Mouse (Mus musculus): ENCODE results near the gene Zic1. TPM values are rescaled to one million over a fixed set of nuclear protein-coding genes. Genes with fewer than 3 reads are reported as not detected.
A peak's percentile ranks its signal among the peaks of the same experiment; 100 is the strongest.

Gene Zic1
- polyA plus RNA-seq, 1 experiment from 2014 or later, result 8.0 TPM

DNA sequence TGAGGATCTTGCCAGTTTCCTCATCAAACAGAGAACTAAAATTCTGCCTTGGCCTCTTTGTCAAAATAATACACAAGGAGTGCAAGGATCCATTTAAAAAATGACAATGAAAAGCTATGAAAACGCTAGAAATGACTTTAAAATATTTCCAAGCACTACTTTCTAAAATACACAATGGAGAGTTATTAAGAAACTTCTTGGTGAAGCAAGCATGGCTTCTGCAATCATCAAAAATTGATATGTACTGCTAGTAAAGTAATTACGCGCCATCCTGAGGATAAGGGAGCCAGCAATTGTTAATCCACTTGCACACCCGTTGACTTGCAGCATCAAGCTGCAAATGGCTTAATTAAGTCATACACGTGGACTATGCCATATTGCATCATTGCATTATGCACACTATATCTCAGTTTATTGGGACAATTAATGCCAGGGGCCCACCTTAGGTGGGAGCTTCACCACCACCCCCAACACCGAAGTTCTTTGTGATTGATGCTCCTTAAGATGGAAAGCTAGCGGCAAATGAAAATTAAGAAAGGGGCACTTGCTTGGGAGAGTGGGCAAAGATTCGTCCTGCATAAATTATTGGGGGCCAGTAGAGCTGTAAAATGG is 35.0 kb upstream of the Zic1 start:
- no peak overlapping the region for H3K27ac ChIP-seq (ENCODE audit: low read length)
- H3K4me3 ChIP-seq (replicated peaks; ENCODE audit: low read length), result no peak overlapping the region
- no peaks in the 10 kb centered on the region for H3K4me1 ChIP-seq (replicated peaks; ENCODE audit: control insufficient read depth, insufficient read depth, low read length)
- H3K4me2 ChIP-seq (ENCODE audit: low read length), result no peak overlapping the region
- H3K9ac ChIP-seq (replicated peaks; ENCODE audit: low read depth, low read length), result no peak overlapping the region
- peaks cover 82% of the 10 kb centered on the region for H3K27me3 ChIP-seq (replicated peaks; ENCODE audit: control insufficient read depth, insufficient read depth, low read length)
- H3K36me3 ChIP-seq (ENCODE audit: control insufficient read depth, insufficient read depth), result no peaks in the 10 kb centered on the region
- 15% methylated on average over 8 of the region's 8 CpGs for WGBS
- no peaks in the 10 kb centered on the region for H3K9me3 ChIP-seq (ENCODE audit: control insufficient read depth, low read length)
- ATAC-seq, result no peak

DNA sequence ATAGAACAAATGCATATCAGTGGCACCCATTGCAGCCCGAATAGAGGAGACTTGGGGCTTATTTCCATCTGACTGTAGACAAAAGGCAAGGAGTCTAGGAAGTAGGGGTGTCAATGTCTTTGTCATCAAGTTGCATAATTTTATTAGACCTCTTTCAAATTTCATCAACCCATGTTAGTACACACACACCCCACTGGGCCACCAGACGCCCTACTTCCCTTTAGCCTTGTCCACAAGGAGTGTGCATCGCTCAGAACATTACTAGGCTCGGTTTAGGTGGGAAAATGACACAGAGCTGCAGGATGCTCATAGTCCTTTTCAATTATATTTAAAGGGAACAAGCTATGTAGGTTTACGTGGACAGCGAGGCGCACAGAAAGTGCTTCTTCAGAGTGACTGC is 34.4 kb upstream of the Zic1 start:
- Histone ChIP-seq H3K36me3 (ENCODE audit: control insufficient read depth, insufficient read depth) (no peaks in the 10 kb centered on the region), H3K4me1 (replicated peaks; ENCODE audit: control insufficient read depth, insufficient read depth, low read length) (no peaks in the 10 kb centered on the region), H3K9me3 (ENCODE audit: control insufficient read depth, low read length) (no peaks in the 10 kb centered on the region), H3K27me3 (replicated peaks; ENCODE audit: control insufficient read depth, insufficient read depth, low read length) (peaks cover 80% of the 10 kb centered on the region), H3K4me2 (ENCODE audit: low read length) (no peak overlapping the region), H3K4me3 (replicated peaks; ENCODE audit: low read length) (no peak overlapping the region), H3K9ac (replicated peaks; ENCODE audit: low read depth, low read length) (no peak overlapping the region), H3K27ac (ENCODE audit: low read length) (no peak overlapping the region)
- WGBS, result 28% methylated on average over 7 of the region's 7 CpGs
- no peak for ATAC-seq

DNA sequence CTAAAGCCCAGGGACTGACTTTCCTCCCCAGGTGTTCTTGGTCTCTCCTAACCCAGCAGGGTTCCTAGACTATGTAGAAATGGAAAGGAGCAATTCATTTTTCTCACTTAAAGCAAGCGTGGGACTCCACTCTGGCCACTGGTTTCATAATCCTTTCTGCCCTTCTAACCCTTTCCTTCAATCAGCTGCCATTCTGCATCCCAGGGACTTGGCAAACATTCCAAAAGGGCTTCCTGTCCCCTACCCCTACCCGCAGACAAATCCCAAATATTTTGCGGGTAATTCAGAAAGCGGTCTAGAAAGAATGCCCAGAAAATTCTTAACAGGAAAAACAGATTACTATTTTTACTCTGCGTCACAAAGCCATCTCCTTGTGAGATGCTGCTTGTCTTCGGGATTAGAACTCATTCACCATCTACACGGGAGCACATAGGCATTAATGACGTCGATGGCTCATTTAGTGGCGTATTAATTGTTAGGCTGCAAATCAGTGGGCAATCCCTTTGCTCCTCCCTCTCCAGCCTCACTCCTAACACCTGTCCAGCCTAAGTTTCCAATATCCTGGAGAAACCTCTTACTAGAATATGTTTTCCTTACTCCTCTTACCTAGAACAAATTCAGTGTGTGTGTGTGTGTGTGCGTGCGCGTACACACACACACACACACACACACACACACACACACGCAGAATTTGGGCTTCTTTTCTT is 29.6 kb upstream of the Zic1 start:
- Histone ChIP-seq H3K4me1 (replicated peaks; ENCODE audit: control insufficient read depth, insufficient read depth, low read length) (0 out of 2 replicates have a peak, but pooled peaks cover 3% of the 10 kb centered on the region), H3K4me3 (replicated peaks; ENCODE audit: low read length) (no peak overlapping the region), H3K27me3 (replicated peaks; ENCODE audit: control insufficient read depth, insufficient read depth, low read length) (peaks cover 81% of the 10 kb centered on the region), H3K36me3 (ENCODE audit: control insufficient read depth, insufficient read depth) (no peaks in the 10 kb centered on the region), H3K9ac (replicated peaks; ENCODE audit: low read depth, low read length) (no peak overlapping the region), H3K4me2 (ENCODE audit: low read length) (no peak overlapping the region), H3K9me3 (ENCODE audit: control insufficient read depth, low read length) (no peaks in the 10 kb centered on the region), H3K27ac (ENCODE audit: low read length) (no peak overlapping the region)
- WGBS, result 7% methylated on average over 14 of the region's 14 CpGs
- no peak for ATAC-seq

DNA sequence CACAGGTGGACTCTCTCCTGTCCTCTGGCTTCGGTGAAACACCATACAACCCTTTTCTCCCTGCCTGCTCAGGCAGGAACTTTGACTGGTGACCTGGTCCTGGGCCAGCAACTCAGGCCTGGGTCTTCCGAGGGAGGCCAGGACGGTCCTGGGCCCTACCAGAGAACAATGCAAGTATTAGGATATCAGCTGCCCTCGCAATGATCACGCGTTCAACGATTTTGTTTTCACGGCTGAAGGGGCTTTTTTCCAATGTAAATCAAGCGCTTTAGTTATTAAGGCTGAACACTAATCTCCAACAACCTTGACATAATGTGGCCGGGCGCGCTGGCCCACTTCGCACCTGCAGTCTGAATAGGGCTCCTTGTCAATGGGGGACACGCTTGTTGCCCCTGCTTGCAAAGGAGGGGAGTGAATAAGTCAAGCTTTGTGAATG is 28.6 kb upstream of the Zic1 start:
- Histone ChIP-seq H3K36me3 (ENCODE audit: control insufficient read depth, insufficient read depth) (no peaks in the 10 kb centered on the region), H3K4me2 (ENCODE audit: low read length) (no peak overlapping the region), H3K27ac (ENCODE audit: low read length) (no peak overlapping the region), H3K9ac (replicated peaks; ENCODE audit: low read depth, low read length) (no peak overlapping the region), H3K9me3 (ENCODE audit: control insufficient read depth, low read length) (no peaks in the 10 kb centered on the region), H3K4me3 (replicated peaks; ENCODE audit: low read length) (no peak overlapping the region), H3K4me1 (replicated peaks; ENCODE audit: control insufficient read depth, insufficient read depth, low read length) (0 out of 2 replicates have a peak, but pooled peaks cover 3% of the 10 kb centered on the region), H3K27me3 (replicated peaks; ENCODE audit: control insufficient read depth, insufficient read depth, low read length) (peaks cover 79% of the 10 kb centered on the region)
- ATAC-seq, result no peak
- WGBS, result 1% methylated on average over 14 of the region's 14 CpGs

DNA sequence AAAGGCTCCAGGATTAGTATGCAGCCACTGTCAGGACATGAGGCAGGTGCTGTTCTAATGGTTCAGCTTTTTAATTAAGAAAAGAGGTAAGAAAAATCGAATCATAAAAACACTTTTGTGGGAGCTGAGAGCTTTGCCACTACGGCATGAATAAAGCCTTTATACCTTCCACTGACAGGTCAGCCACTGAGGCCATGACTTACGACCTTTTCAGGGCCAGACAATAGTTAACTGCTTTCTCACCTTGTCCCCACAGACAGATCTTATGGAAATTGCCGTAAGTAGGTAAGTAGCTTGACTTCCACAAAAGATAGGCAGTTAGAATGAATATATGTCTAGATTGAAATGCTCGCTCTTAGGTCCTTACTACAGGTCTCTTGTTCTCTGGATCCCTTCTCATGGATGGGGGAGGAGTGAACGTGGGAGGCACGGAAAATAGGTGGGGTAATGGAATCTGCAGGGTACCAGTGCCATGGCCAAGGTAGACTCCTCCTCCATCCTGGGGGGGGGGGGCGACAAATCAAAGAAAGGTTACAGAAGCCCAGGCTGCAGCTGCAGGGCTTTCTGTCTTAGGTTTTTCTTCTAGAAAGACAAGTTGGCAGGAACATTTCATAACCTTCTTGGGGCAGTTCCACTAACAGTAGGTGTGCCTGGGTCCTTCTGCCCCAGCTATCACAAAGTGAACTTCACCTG is 27.9 kb upstream of the Zic1 start:
- no peak overlapping the region for H3K9ac ChIP-seq (replicated peaks; ENCODE audit: low read depth, low read length)
- no peak overlapping the region for H3K27ac ChIP-seq (ENCODE audit: low read length)
- no peak overlapping the region for H3K4me2 ChIP-seq (ENCODE audit: low read length)
- no peaks in the 10 kb centered on the region for H3K36me3 ChIP-seq (ENCODE audit: control insufficient read depth, insufficient read depth)
- H3K27me3 ChIP-seq (replicated peaks; ENCODE audit: control insufficient read depth, insufficient read depth, low read length), result peaks cover 78% of the 10 kb centered on the region
- ATAC-seq, result peak; percentile 38
- 0 out of 2 replicates have a peak, but pooled peaks cover 3% of the 10 kb centered on the region for H3K4me1 ChIP-seq (replicated peaks; ENCODE audit: control insufficient read depth, insufficient read depth, low read length)
- WGBS, result 4% methylated on average over 8 of the region's 8 CpGs
- H3K9me3 ChIP-seq (ENCODE audit: control insufficient read depth, low read length), result no peaks in the 10 kb centered on the region
- no peak overlapping the region for H3K4me3 ChIP-seq (replicated peaks; ENCODE audit: low read length)

DNA sequence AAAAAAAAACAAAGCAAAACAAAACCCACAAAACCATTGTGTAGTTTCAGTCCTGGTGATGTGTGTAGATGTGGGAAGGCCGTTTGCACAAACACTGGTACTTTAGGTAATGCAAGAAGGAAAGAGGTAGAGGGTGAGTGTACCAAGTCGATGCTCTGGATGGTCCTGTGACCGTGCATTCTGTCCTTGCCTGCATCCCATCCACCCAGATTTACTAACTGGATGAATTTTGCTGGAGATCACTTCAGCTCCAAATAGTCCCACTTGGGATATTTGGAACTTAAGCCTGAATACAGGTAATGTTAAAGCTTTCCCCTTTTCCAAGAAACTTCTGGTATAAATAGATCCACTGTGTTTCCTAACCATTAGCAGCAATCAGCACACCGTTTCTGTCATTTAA is 22.6 kb upstream of the Zic1 start:
- H3K4me1 ChIP-seq (replicated peaks; ENCODE audit: control insufficient read depth, insufficient read depth, low read length), result peaks cover 4% of the 10 kb centered on the region; the same call in 1 of the 2 replicates
- no peaks in the 10 kb centered on the region for H3K9me3 ChIP-seq (ENCODE audit: control insufficient read depth, low read length)
- no peak for ATAC-seq
- H3K36me3 ChIP-seq (ENCODE audit: control insufficient read depth, insufficient read depth), result no peaks in the 10 kb centered on the region
- H3K9ac ChIP-seq (replicated peaks; ENCODE audit: low read depth, low read length), result no peak overlapping the region
- no peak overlapping the region for H3K4me3 ChIP-seq (replicated peaks; ENCODE audit: low read length)
- H3K27me3 ChIP-seq (replicated peaks; ENCODE audit: control insufficient read depth, insufficient read depth, low read length), result peaks cover 74% of the 10 kb centered on the region
- H3K4me2 ChIP-seq (ENCODE audit: low read length), result no peak overlapping the region
- no peak overlapping the region for H3K27ac ChIP-seq (ENCODE audit: low read length)
- 14% methylated on average over 4 of the region's 4 CpGs for WGBS

DNA sequence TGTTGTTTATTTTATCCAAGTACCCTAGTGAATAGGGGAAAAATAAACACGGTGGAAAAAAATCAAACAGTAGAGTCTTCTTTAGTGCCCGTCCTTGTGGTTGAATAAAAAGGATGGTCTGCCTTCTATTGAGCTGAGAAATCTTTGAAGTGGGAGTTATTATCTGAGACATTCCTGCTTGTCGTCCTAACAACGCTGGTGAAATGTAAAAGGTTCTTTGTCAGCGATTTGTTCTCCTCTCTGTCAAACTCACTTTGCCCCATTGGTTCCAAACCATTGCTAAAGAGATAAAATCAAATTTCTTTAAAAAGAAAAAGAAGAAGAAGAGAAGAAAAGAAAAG is 22.1 kb upstream of the Zic1 start:
- Histone ChIP-seq H3K4me3 (replicated peaks; ENCODE audit: low read length) (no peak overlapping the region), H3K9ac (replicated peaks; ENCODE audit: low read depth, low read length) (no peak overlapping the region), H3K4me1 (replicated peaks; ENCODE audit: control insufficient read depth, insufficient read depth, low read length) (peaks cover 4% of the 10 kb centered on the region; the same call in 1 of the 2 replicates), H3K27ac (ENCODE audit: low read length) (no peak overlapping the region), H3K36me3 (ENCODE audit: control insufficient read depth, insufficient read depth) (no peaks in the 10 kb centered on the region), H3K4me2 (ENCODE audit: low read length) (no peak overlapping the region; the same call in 1 of the 2 replicates), H3K9me3 (ENCODE audit: control insufficient read depth, low read length) (no peaks in the 10 kb centered on the region), H3K27me3 (replicated peaks; ENCODE audit: control insufficient read depth, insufficient read depth, low read length) (peaks cover 75% of the 10 kb centered on the region)
- 5% methylated on average over 5 of the region's 5 CpGs for WGBS
- no peak for ATAC-seq

DNA sequence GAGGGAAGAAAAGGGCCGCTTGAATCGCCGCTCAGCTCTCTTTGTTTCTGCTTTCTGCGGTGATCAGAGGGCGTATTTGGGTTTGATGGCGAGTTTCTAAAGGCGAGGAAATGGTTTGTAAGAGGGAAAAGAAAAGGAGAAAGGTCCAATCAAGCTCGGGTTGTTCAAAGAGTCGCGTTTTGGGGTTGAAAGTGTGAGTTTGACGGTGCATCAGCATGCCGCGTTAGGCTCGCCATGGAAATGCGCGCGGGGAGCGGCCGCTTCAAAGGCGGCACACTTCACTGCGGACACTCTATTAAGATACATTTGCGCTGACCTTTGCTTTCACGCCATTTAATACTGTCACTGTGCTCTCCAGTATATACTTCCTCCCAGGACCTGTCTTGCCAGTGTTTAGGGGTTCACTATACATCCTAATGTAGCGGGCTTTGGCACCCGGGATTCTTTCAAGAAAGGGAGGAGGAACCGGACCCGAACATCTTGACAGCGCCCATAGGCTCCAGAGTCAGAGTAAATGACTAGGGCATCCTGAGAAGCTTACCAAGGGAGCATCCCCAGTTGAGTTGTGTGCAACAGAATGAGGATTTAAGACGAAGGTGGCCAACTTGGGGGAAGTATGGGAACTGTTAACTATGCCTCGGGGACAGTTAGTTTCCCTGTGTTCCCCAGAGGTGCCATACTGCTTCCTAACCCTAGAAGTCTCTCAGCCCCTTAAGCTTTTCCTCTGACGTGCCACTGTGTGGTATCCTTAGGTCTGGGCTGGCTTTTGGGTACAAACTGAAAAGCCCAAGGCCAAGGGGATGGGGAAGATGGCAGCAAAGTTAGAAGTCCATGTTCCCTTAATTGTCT is 21.5 kb upstream of the Zic1 start:
- ATAC-seq, result no peak
- no peaks in the 10 kb centered on the region for H3K9me3 ChIP-seq (ENCODE audit: control insufficient read depth, low read length)
- 3% methylated on average over 31 of the region's 31 CpGs for WGBS
- no peak overlapping the region; the same call in 1 of the 2 replicates for H3K4me3 ChIP-seq (replicated peaks; ENCODE audit: low read length)
- peak overlapping the region; percentile 18 for H3K4me2 ChIP-seq (ENCODE audit: low read length)
- H3K27ac ChIP-seq (ENCODE audit: low read length), result no peak overlapping the region
- peaks cover 4% of the 10 kb centered on the region; the same call in 1 of the 2 replicates for H3K4me1 ChIP-seq (replicated peaks; ENCODE audit: control insufficient read depth, insufficient read depth, low read length)
- H3K36me3 ChIP-seq (ENCODE audit: control insufficient read depth, insufficient read depth), result no peaks in the 10 kb centered on the region
- 0 out of 2 replicates have a peak overlapping the region, but pooled peaks have one; percentile 5 for H3K9ac ChIP-seq (replicated peaks; ENCODE audit: low read depth, low read length)
- H3K27me3 ChIP-seq (replicated peaks; ENCODE audit: control insufficient read depth, insufficient read depth, low read length), result peaks cover 71% of the 10 kb centered on the region
